Mouse (Mus musculus) frontal cortex, postnatal 36 days (tissue): Measurements from ENCODE around the gene Slc13a4.

Experiments used
- DNase-seq, 2 experiments: peaks; one replicate each; pipeline ENCODE4 v3.0.0; 2022; ENCODE audit warnings: low spot score in 2 of 2

Slc13a4 gene

GRCm38 (mm10) chr6:35302581-35302980, 5.3 kb downstream of the Slc13a4 start:
- DNase-seq: no peak

- DNase-seq: no peak
Measured at GRCm38 (mm10) chr6:35298323-35298722, 9.6 kb downstream of the Slc13a4 start.

GRCm38 (mm10) chr6:35297516-35298227, 10.3 kb downstream of the Slc13a4 start:
- no peak for DNase-seq

- no peak for DNase-seq
Measured at GRCm38 (mm10) chr6:35297001-35297400, 10.9 kb downstream of the Slc13a4 start.

GRCm38 (mm10) chr6:35294964-35295363, 13.0 kb downstream of the Slc13a4 start:
- DNase-seq: no peak

- no peak for DNase-seq
Measured at GRCm38 (mm10) chr6:35289676-35290075, 18.3 kb downstream of the Slc13a4 start.

- no peak for DNase-seq
Measured at GRCm38 (mm10) chr6:35288920-35289319, 19.0 kb downstream of the Slc13a4 start.

- peak; percentile 31 to 49 for DNase-seq
Measured at GRCm38 (mm10) chr6:35288114-35288761, 19.7 kb downstream of the Slc13a4 start.

GRCm38 (mm10) chr6:35279306-35279705, 28.6 kb downstream of the Slc13a4 start:
- no peak for DNase-seq

GRCm38 (mm10) chr6:35277903-35278587, 29.9 kb downstream of the Slc13a4 start:
- no peak for DNase-seq

GRCm38 (mm10) chr6:35273391-35274082, 34.4 kb downstream of the Slc13a4 start:
- no peak for DNase-seq

GRCm38 (mm10) chr6:35271868-35272765, 35.8 kb downstream of the Slc13a4 start:
- no peak for DNase-seq

- DNase-seq: no peak
Measured at GRCm38 (mm10) chr6:35271094-35271855, 36.7 kb downstream of the Slc13a4 start.

- no peak for DNase-seq
Measured at GRCm38 (mm10) chr6:35269643-35270042, 38.3 kb downstream of the Slc13a4 start.

- DNase-seq: no peak
Measured at GRCm38 (mm10) chr6:35268711-35269110, 39.2 kb downstream of the Slc13a4 start.

- no peak for DNase-seq
Measured at GRCm38 (mm10) chr6:35265580-35266278, 42.2 kb downstream of the Slc13a4 start.

- no peak for DNase-seq
Measured at GRCm38 (mm10) chr6:35260531-35260930, 47.4 kb downstream of the Slc13a4 start.

GRCm38 (mm10) chr6:35259526-35259925, 48.4 kb downstream of the Slc13a4 start:
- no peak for DNase-seq

GRCm38 (mm10) chr6:35258922-35259321, 49.0 kb downstream of the Slc13a4 start:
- DNase-seq: no peak
